Mouse (Mus musculus): ENCODE measurements around the gene Rock2. TPM values are rescaled to one million over a fixed set of nuclear protein-coding genes. Genes with fewer than 3 reads are reported as not detected.
"Not testable (repeated sequence)": the region's sequence is repeated elsewhere in the genome, so short reads cannot be mapped to it uniquely, and the experiment has no call there.

The Rock2 gene
- polyA plus RNA-seq, 1 experiment from 2014 or later, result 17.8 TPM

GRCm38 (mm10) chr12:17001211-17001610 lies 106.5 kb downstream of the Rock2 start:
- 49% methylated on average over 4 of the region's 4 CpGs for WGBS
- H3K4me3 ChIP-seq (replicated peaks; ENCODE audit: low read depth, low read length), result no peak overlapping the region

GRCm38 (mm10) chr12:17009466-17009865 lies 114.8 kb downstream of the Rock2 start:
- H3K36me3 ChIP-seq (ENCODE audit: control insufficient read depth, insufficient read depth, low read length), result no peaks in the 10 kb centered on the region
- no peak overlapping the region for H3K27ac ChIP-seq (replicated peaks; ENCODE audit: low read depth, low read length)
- no peak for ATAC-seq (ENCODE audit: low FRiP score, low TSS enrichment)
- no peak overlapping the region for H3K4me2 ChIP-seq (ENCODE audit: low read length)
- no peak overlapping the region for H3K9ac ChIP-seq (replicated peaks; ENCODE audit: low read length)
- no peak overlapping the region for H3K4me3 ChIP-seq (replicated peaks; ENCODE audit: low read depth, low read length)
- peaks cover 3% of the 10 kb centered on the region; the same call in 1 of the 2 replicates for H3K4me1 ChIP-seq (ENCODE audit: control insufficient read depth, insufficient read depth, low read length)
- WGBS, result 96% methylated on average over 6 of the region's 6 CpGs
- no peaks in the 10 kb centered on the region for H3K27me3 ChIP-seq (ENCODE audit: control insufficient read depth, insufficient read depth, low read length)
- DNase-seq, result no peak
- H3K9me3 ChIP-seq (ENCODE audit: control insufficient read depth, low read length), result no peaks in the 10 kb centered on the region

More at GRCm38 (mm10) chr12:17001211-17001610, 106.5 kb downstream of the Rock2 start:
- DNase-seq, result no peak
- Histone ChIP-seq H3K9me3 (ENCODE audit: control insufficient read depth, low read length) (no peaks in the 10 kb centered on the region), H3K9ac (replicated peaks; ENCODE audit: low read length) (no peak overlapping the region), H3K36me3 (ENCODE audit: control insufficient read depth, insufficient read depth, low read length) (no peaks in the 10 kb centered on the region), H3K4me2 (ENCODE audit: low read length) (no peak overlapping the region), H3K4me1 (ENCODE audit: control insufficient read depth, insufficient read depth, low read length) (peaks cover 8% of the 10 kb centered on the region; the same call in 1 of the 2 replicates), H3K27me3 (ENCODE audit: control insufficient read depth, insufficient read depth, low read length) (peaks cover 29% of the 10 kb centered on the region; the same call in 1 of the 2 replicates), H3K27ac (replicated peaks; ENCODE audit: low read depth, low read length) (no peak overlapping the region)
- ATAC-seq (ENCODE audit: low FRiP score, low TSS enrichment), result no peak

GRCm38 (mm10) chr12:17011100-17011870 lies 116.6 kb downstream of the Rock2 start, which contains the start of gene 2410004P03Rik:
TSS of gene 2410004P03Rik (minus strand) at chr12:17011727.
- H3K9ac ChIP-seq (replicated peaks; ENCODE audit: low read length), result no peak within 1 kb of the TSS
- no peaks in the 10 kb centered on the region for H3K36me3 ChIP-seq (ENCODE audit: control insufficient read depth, insufficient read depth, low read length)

GRCm38 (mm10) chr12:17012067-17012899 lies 117.6 kb downstream of the Rock2 start:
- Histone ChIP-seq H3K27me3 (ENCODE audit: control insufficient read depth, insufficient read depth, low read length) (no peaks in the 10 kb centered on the region), H3K4me1 (ENCODE audit: control insufficient read depth, insufficient read depth, low read length) (peaks cover 3% of the 10 kb centered on the region; the same call in 1 of the 2 replicates), H3K4me3 (replicated peaks; ENCODE audit: low read depth, low read length) (no peak overlapping the region), H3K27ac (replicated peaks; ENCODE audit: low read depth, low read length) (no peak overlapping the region), H3K9ac (replicated peaks; ENCODE audit: low read length) (no peak overlapping the region), H3K4me2 (ENCODE audit: low read length) (no peak overlapping the region), H3K36me3 (ENCODE audit: control insufficient read depth, insufficient read depth, low read length) (no peaks in the 10 kb centered on the region), H3K9me3 (ENCODE audit: control insufficient read depth, low read length) (no peaks in the 10 kb centered on the region)
- ATAC-seq (ENCODE audit: low FRiP score, low TSS enrichment), result no peak
- 71% methylated on average over 2 of the region's 2 CpGs for WGBS
- DNase-seq, result no peak

More at GRCm38 (mm10) chr12:17011100-17011870, 116.6 kb downstream of the Rock2 start, which contains the start of gene 2410004P03Rik:
- H3K27me3 ChIP-seq (ENCODE audit: control insufficient read depth, insufficient read depth, low read length), result no peaks in the 10 kb centered on the region
- no peak within 1 kb of the TSS for H3K27ac ChIP-seq (replicated peaks; ENCODE audit: low read depth, low read length)
- peaks cover 3% of the 10 kb centered on the region; the same call in 1 of the 2 replicates for H3K4me1 ChIP-seq (ENCODE audit: control insufficient read depth, insufficient read depth, low read length)
- no peaks in the 10 kb centered on the region for H3K9me3 ChIP-seq (ENCODE audit: control insufficient read depth, low read length)
- peak within 1 kb of the TSS; percentile 53 for H3K4me2 ChIP-seq (ENCODE audit: low read length)
- ATAC-seq (ENCODE audit: low FRiP score, low TSS enrichment) (peak; percentile 56), DNase-seq (peak; percentile 81)
- H3K4me3 ChIP-seq (replicated peaks; ENCODE audit: low read depth, low read length), result peak within 1 kb of the TSS; percentile 31
- 9% methylated on average over 29 of the region's 29 CpGs for WGBS

- no peaks in the 10 kb centered on the region for H3K27me3 ChIP-seq (ENCODE audit: control insufficient read depth, insufficient read depth, low read length)
- H3K36me3 ChIP-seq (ENCODE audit: control insufficient read depth, insufficient read depth, low read length), result no peaks in the 10 kb centered on the region
- H3K27ac ChIP-seq (replicated peaks; ENCODE audit: low read depth, low read length), result no peak overlapping the region
- H3K9me3 ChIP-seq (ENCODE audit: control insufficient read depth, low read length), result no peaks in the 10 kb centered on the region
- 84% methylated on average over 2 of the region's 2 CpGs for WGBS
- H3K4me1 ChIP-seq (ENCODE audit: control insufficient read depth, insufficient read depth, low read length), result peaks cover 3% of the 10 kb centered on the region; the same call in 1 of the 2 replicates
- H3K4me3 ChIP-seq (replicated peaks; ENCODE audit: low read depth, low read length), result no peak overlapping the region
- no peak overlapping the region for H3K9ac ChIP-seq (replicated peaks; ENCODE audit: low read length)
- ATAC-seq (ENCODE audit: low FRiP score, low TSS enrichment), result no peak
- H3K4me2 ChIP-seq (ENCODE audit: low read length), result no peak overlapping the region
- DNase-seq, result no peak
Measured at GRCm38 (mm10) chr12:17015711-17016110, 121.0 kb downstream of the Rock2 start.

- H3K9ac ChIP-seq (replicated peaks; ENCODE audit: low read length), result no peak overlapping the region
- no peaks in the 10 kb centered on the region for H3K36me3 ChIP-seq (ENCODE audit: control insufficient read depth, insufficient read depth, low read length)
- no peaks in the 10 kb centered on the region for H3K9me3 ChIP-seq (ENCODE audit: control insufficient read depth, low read length)
- DNase-seq (peak; percentile 78), ATAC-seq (ENCODE audit: low FRiP score, low TSS enrichment) (no peak)
- no peaks in the 10 kb centered on the region for H3K4me1 ChIP-seq (ENCODE audit: control insufficient read depth, insufficient read depth, low read length)
- H3K27me3 ChIP-seq (ENCODE audit: control insufficient read depth, insufficient read depth, low read length), result no peaks in the 10 kb centered on the region
- no peak overlapping the region for H3K27ac ChIP-seq (replicated peaks; ENCODE audit: low read depth, low read length)
- no peak overlapping the region for H3K4me3 ChIP-seq (replicated peaks; ENCODE audit: low read depth, low read length)
- H3K4me2 ChIP-seq (ENCODE audit: low read length), result no peak overlapping the region
- 31% methylated on average over 4 of the region's 4 CpGs for WGBS
Measured at GRCm38 (mm10) chr12:17018468-17018867, 123.8 kb downstream of the Rock2 start.

GRCm38 (mm10) chr12:17021125-17021524 lies 126.4 kb downstream of the Rock2 start:
- H3K9me3 ChIP-seq (ENCODE audit: control insufficient read depth, low read length); H3K27me3 ChIP-seq (ENCODE audit: control insufficient read depth, insufficient read depth, low read length); H3K4me2 ChIP-seq (ENCODE audit: low read length); H3K27ac ChIP-seq (replicated peaks; ENCODE audit: low read depth, low read length); H3K4me1 ChIP-seq (ENCODE audit: control insufficient read depth, insufficient read depth, low read length); H3K9ac ChIP-seq (replicated peaks; ENCODE audit: low read length); DNase-seq; H3K4me3 ChIP-seq (replicated peaks; ENCODE audit: low read depth, low read length); ATAC-seq (ENCODE audit: low FRiP score, low TSS enrichment); H3K36me3 ChIP-seq (ENCODE audit: control insufficient read depth, insufficient read depth, low read length): not testable (repeated sequence)
- 91% methylated on average over 4 of the region's 4 CpGs for WGBS

GRCm38 (mm10) chr12:17022145-17022544 lies 127.5 kb downstream of the Rock2 start:
- no peak for ATAC-seq (ENCODE audit: low FRiP score, low TSS enrichment)
- Histone ChIP-seq H3K27me3 (ENCODE audit: control insufficient read depth, insufficient read depth, low read length) (no peaks in the 10 kb centered on the region), H3K9ac (replicated peaks; ENCODE audit: low read length) (no peak overlapping the region), H3K4me1 (ENCODE audit: control insufficient read depth, insufficient read depth, low read length) (no peaks in the 10 kb centered on the region), H3K27ac (replicated peaks; ENCODE audit: low read depth, low read length) (no peak overlapping the region), H3K4me3 (replicated peaks; ENCODE audit: low read depth, low read length) (no peak overlapping the region), H3K9me3 (ENCODE audit: control insufficient read depth, low read length) (no peaks in the 10 kb centered on the region), H3K4me2 (ENCODE audit: low read length) (no peak overlapping the region), H3K36me3 (ENCODE audit: control insufficient read depth, insufficient read depth, low read length) (no peaks in the 10 kb centered on the region)
- no peak for DNase-seq
- 84% methylated on average over 4 of the region's 4 CpGs for WGBS
